Mouse (Mus musculus) kidney, adult 2 months (tissue): Measurements from ENCODE around the gene Zfp553.

Experiments used
- CTCF ChIP-seq: fragments of 200-500 bp; conservative IDR thresholded peaks from 2 replicates; pipeline ENCODE4 v1.5.1; 2011; ENCODE audit warnings: low read depth, mild to moderate bottlenecking, control low read depth, low read length, moderate library complexity, mixed read lengths; ENCODE audit not compliant: insufficient read depth, insufficient read length
- POLR2A ChIP-seq: fragments of 200-500 bp; IDR thresholded peaks from one replicate; pipeline ENCODE4 v1.6.1; 2011; ENCODE audit warnings: low read depth, low read length, control low read depth

- no peak for TF ChIP-seq CTCF
- TF ChIP-seq POLR2A: no peak
These were observed 8.2 kb upstream of the Zfp553 start for GRCm38 (mm10) chr7:127224616-127225015.
